Mouse (Mus musculus): ENCODE measurements at regions not wholly inside any gene's neighbourhood (a gene's known extent, or its start where the extent isn't known, plus 50 kb on each side); places are given as distances from the start of the nearest gene placed in this dataset.

- Histone ChIP-seq H3K27me3 (replicated peaks) (no peaks in the 10 kb centered on the region), H3K36me3 (replicated peaks; ENCODE audit: low read length) (no peaks in the 10 kb centered on the region), H3K9me3 (no peaks in the 10 kb centered on the region), H3K4me3 (replicated peaks) (peak overlapping the region; percentile 11), H3K4me1 (no peaks in the 10 kb centered on the region)
- no peak for TF ChIP-seq GATA1 (IDR thresholded peaks at IDR 0.05; ENCODE audit: borderline replicate concordance, low read length)
- TF ChIP-seq FLI1 (IDR thresholded peaks at IDR 0.05; ENCODE audit: low read length), result no peak
Observed at GRCm38 (mm10) chr14:47915621-47916020, 205.0 kb upstream of the Peli2 start.

- peaks cover 18% of the 10 kb centered on the region; the same call in 1 of the 2 replicates for H3K9me3 ChIP-seq
- H3K4me1 ChIP-seq, result no peaks in the 10 kb centered on the region
- H3K4me3 ChIP-seq (replicated peaks), result no peak overlapping the region
- TF ChIP-seq GATA1 (IDR thresholded peaks at IDR 0.05; ENCODE audit: borderline replicate concordance, low read length) (no peak), FLI1 (IDR thresholded peaks at IDR 0.05; ENCODE audit: low read length) (no peak)
- H3K36me3 ChIP-seq (replicated peaks; ENCODE audit: low read length), result no peaks in the 10 kb centered on the region
- H3K27me3 ChIP-seq (replicated peaks), result no peaks in the 10 kb centered on the region
Observed at GRCm38 (mm10) chr14:47920638-47921347, 199.8 kb upstream of the Peli2 start.

GRCm38 (mm10) chr14:47921811-47922277 lies 198.8 kb upstream of the Peli2 start:
- Histone ChIP-seq H3K4me1 (no peaks in the 10 kb centered on the region), H3K27me3 (replicated peaks) (no peaks in the 10 kb centered on the region), H3K9me3 (peaks cover 22% of the 10 kb centered on the region; the same call in 1 of the 2 replicates), H3K4me3 (replicated peaks) (no peak overlapping the region), H3K36me3 (replicated peaks; ENCODE audit: low read length) (no peaks in the 10 kb centered on the region)
- no peak for TF ChIP-seq GATA1 (IDR thresholded peaks at IDR 0.05; ENCODE audit: borderline replicate concordance, low read length)
- no peak for TF ChIP-seq FLI1 (IDR thresholded peaks at IDR 0.05; ENCODE audit: low read length)

GRCm38 (mm10) chr14:47926416-47926815 lies 194.2 kb upstream of the Peli2 start:
- H3K36me3 ChIP-seq (replicated peaks; ENCODE audit: low read length), result no peaks in the 10 kb centered on the region
- H3K4me1 ChIP-seq, result no peaks in the 10 kb centered on the region
- peaks cover 22% of the 10 kb centered on the region; the same call in 1 of the 2 replicates for H3K9me3 ChIP-seq
- no peak for TF ChIP-seq FLI1 (IDR thresholded peaks at IDR 0.05; ENCODE audit: low read length)
- TF ChIP-seq GATA1 (IDR thresholded peaks at IDR 0.05; ENCODE audit: borderline replicate concordance, low read length), result no peak
- H3K4me3 ChIP-seq (replicated peaks), result no peak overlapping the region
- no peaks in the 10 kb centered on the region for H3K27me3 ChIP-seq (replicated peaks)

GRCm38 (mm10) chr14:47935401-47935800 lies 185.2 kb upstream of the Peli2 start:
- H3K36me3 ChIP-seq (replicated peaks; ENCODE audit: low read length), result no peaks in the 10 kb centered on the region
- no peaks in the 10 kb centered on the region for H3K4me1 ChIP-seq
- no peak overlapping the region for H3K4me3 ChIP-seq (replicated peaks)
- H3K9me3 ChIP-seq, result peaks cover 9% of the 10 kb centered on the region
- no peaks in the 10 kb centered on the region for H3K27me3 ChIP-seq (replicated peaks)
- TF ChIP-seq FLI1 (IDR thresholded peaks at IDR 0.05; ENCODE audit: low read length), result no peak
- TF ChIP-seq GATA1 (IDR thresholded peaks at IDR 0.05; ENCODE audit: borderline replicate concordance, low read length), result no peak

GRCm38 (mm10) chr14:47937081-47937651 lies 183.5 kb upstream of the Peli2 start:
- H3K36me3 ChIP-seq (replicated peaks; ENCODE audit: low read length), result no peaks in the 10 kb centered on the region
- no peaks in the 10 kb centered on the region for H3K27me3 ChIP-seq (replicated peaks)
- no peaks in the 10 kb centered on the region for H3K4me1 ChIP-seq
- TF ChIP-seq FLI1 (IDR thresholded peaks at IDR 0.05; ENCODE audit: low read length) (no peak), GATA1 (IDR thresholded peaks at IDR 0.05; ENCODE audit: borderline replicate concordance, low read length) (no peak)
- peaks cover 9% of the 10 kb centered on the region for H3K9me3 ChIP-seq
- no peak overlapping the region for H3K4me3 ChIP-seq (replicated peaks)

GRCm38 (mm10) chr14:47939781-47940590 lies 180.6 kb upstream of the Peli2 start:
- no peak overlapping the region for H3K4me3 ChIP-seq (replicated peaks)
- H3K27me3 ChIP-seq (replicated peaks), result no peaks in the 10 kb centered on the region
- H3K36me3 ChIP-seq (replicated peaks; ENCODE audit: low read length), result no peaks in the 10 kb centered on the region
- peaks cover 9% of the 10 kb centered on the region for H3K9me3 ChIP-seq
- no peak for TF ChIP-seq FLI1 (IDR thresholded peaks at IDR 0.05; ENCODE audit: low read length)
- no peak for TF ChIP-seq GATA1 (IDR thresholded peaks at IDR 0.05; ENCODE audit: borderline replicate concordance, low read length)
- no peaks in the 10 kb centered on the region for H3K4me1 ChIP-seq

- TF ChIP-seq FLI1 (IDR thresholded peaks at IDR 0.05; ENCODE audit: low read length) (no peak), GATA1 (IDR thresholded peaks at IDR 0.05; ENCODE audit: borderline replicate concordance, low read length) (no peak)
- H3K36me3 ChIP-seq (replicated peaks; ENCODE audit: low read length), result no peaks in the 10 kb centered on the region
- no peaks in the 10 kb centered on the region for H3K4me1 ChIP-seq
- H3K9me3 ChIP-seq, result peaks cover 9% of the 10 kb centered on the region
- no peak overlapping the region for H3K4me3 ChIP-seq (replicated peaks)
- no peaks in the 10 kb centered on the region for H3K27me3 ChIP-seq (replicated peaks)
Observed at GRCm38 (mm10) chr14:47942671-47943070, 178.0 kb upstream of the Peli2 start.

- H3K4me1 ChIP-seq, result no peaks in the 10 kb centered on the region
- no peak overlapping the region for H3K4me3 ChIP-seq (replicated peaks)
- H3K9me3 ChIP-seq, result no peaks in the 10 kb centered on the region
- H3K27me3 ChIP-seq (replicated peaks), result no peaks in the 10 kb centered on the region
- TF ChIP-seq FLI1 (IDR thresholded peaks at IDR 0.05; ENCODE audit: low read length) (no peak), GATA1 (IDR thresholded peaks at IDR 0.05; ENCODE audit: borderline replicate concordance, low read length) (no peak)
- H3K36me3 ChIP-seq (replicated peaks; ENCODE audit: low read length), result no peaks in the 10 kb centered on the region
Observed at GRCm38 (mm10) chr14:47944595-47944994, 176.0 kb upstream of the Peli2 start.
